Mouse (Mus musculus) ZHBTc4 (cell line): Measurements from ENCODE around the gene Eml3.
"Not testable (repeated sequence)": the region's sequence is repeated elsewhere in the genome, so short reads cannot be mapped to it uniquely, and the experiment has no call there.

Experiments used
- DNase-seq: peaks from one replicate; pipeline ENCODE4 v3.0.0-alpha.2; 2011; ENCODE audit warnings: low read depth, low spot score

Eml3 gene

GRCm38 (mm10) chr19:8952241-8952640 lies 22.9 kb downstream of the Eml3 start:
- no peak for DNase-seq

GRCm38 (mm10) chr19:8953135-8954039 lies 24.0 kb downstream of the Eml3 start, which contains the start of gene Tut1:
TSS of gene Tut1 (plus strand) at chr19:8953847.
- peak; percentile 98 for DNase-seq

DNA sequence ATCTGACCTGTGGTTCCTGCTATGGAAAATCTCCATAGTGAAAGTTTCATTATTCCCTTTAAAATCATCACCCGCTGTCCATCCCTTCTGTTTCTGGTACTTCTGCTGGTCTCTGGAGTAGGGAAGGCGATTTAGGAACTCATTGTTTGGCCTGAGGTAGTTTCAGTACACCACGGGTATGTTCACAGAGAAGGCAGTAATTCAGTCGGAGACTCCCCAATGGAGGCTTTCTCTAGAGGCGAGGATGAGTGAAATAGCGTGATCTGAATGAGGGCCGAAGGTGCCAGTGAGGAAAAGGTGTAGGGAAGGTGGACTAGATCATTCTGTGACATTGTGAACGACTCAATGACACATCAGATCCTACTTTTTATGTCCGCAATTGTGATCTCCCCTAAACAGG lies 24.8 kb downstream of the Eml3 start:
- DNase-seq: no peak

DNA sequence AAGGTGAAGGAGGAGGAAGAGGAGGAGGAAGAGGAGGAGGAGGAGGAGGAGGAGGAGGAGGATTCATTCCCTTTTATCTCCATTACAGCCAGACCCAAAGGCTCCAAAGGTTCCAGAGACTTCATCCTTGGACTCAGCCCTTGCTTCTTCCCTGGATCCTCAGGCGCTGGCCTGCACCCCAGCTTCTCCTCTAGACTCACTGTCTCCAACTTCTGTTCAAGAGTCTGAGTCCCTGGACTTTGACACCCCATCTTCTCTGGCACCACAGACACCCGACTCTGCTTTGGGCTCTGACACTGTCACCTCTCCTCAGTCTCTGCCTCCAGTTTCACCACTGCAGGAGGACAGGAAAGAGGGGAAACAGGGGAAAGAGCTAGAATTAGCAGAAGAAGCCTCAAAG lies 32.9 kb downstream of the Eml3 start:
- no peak for DNase-seq

GRCm38 (mm10) chr19:8965075-8965474 lies 35.7 kb downstream of the Eml3 start:
- no peak for DNase-seq

- no peak for DNase-seq
Measured at GRCm38 (mm10) chr19:8965771-8966170, 36.4 kb downstream of the Eml3 start.

GRCm38 (mm10) chr19:8966198-8966589 lies 36.8 kb downstream of the Eml3 start:
- no peak for DNase-seq

- peak; percentile 100 for DNase-seq
Measured at GRCm38 (mm10) chr19:8966590-8967372, 37.4 kb downstream of the Eml3 start, which contains the start of gene Eef1g. TSS of gene Eef1g (plus strand) at chr19:8967041.

GRCm38 (mm10) chr19:8967373-8967743 lies 38.0 kb downstream of the Eml3 start:
- no peak for DNase-seq

DNA sequence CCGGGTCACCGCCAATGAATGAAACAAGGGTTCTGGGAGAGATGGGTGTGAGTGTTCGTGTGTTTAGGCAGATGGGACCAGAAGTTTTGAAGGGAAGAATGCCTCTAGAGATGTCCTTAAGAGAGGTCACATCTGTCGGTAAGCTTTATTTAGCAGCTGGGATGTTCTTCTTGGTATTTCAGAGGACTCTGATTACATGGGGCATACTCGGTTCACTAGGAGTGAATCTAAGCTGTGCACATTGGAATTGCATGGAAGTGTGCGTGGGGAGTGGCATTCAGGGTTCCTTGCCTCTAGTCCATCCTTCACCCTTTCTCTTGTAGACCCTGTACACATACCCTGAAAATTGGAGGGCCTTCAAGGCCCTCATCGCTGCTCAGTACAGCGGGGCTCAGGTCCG lies 38.5 kb downstream of the Eml3 start:
- no peak for DNase-seq

DNA sequence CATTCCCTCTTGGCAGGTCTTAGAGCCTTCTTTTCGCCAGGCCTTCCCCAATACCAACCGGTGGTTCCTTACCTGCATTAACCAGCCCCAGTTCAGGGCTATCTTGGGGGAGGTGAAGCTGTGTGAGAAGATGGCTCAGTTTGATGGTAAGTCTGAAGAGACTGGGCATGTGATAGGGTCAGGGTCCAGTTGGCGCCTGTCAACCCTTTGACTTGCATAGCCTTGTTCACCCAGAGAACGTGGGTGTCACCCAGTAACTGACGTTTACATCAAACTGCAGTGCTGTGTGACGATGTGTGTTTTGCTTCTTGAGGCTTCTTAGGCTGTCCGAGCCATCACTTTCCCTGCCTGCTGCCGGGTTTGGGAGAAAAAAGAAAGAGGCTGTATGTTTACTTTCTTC lies 43.1 kb downstream of the Eml3 start:
- DNase-seq: not testable (repeated sequence)

- no peak for DNase-seq
Measured at GRCm38 (mm10) chr19:8974638-8975037, 45.3 kb downstream of the Eml3 start.

DNA sequence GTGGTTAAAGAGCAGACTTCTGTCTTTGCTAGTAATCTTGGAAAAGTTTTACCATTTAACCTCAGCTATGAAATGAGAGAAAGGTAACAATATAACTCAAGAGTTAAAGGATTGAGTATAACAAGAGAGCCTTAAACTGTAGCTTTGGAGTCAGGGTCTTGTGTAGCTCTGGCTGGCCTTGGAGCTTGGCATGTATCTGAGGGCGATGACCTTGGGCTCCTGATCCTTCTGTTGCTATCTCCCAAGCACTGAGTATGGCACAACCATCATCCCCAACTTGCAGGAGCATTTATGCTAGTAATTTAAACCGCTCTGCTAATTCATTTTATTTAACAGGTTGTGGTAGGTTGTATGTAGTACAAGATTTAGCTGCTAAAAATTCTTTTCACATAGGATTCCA lies 46.1 kb downstream of the Eml3 start:
- DNase-seq: no peak

DNA sequence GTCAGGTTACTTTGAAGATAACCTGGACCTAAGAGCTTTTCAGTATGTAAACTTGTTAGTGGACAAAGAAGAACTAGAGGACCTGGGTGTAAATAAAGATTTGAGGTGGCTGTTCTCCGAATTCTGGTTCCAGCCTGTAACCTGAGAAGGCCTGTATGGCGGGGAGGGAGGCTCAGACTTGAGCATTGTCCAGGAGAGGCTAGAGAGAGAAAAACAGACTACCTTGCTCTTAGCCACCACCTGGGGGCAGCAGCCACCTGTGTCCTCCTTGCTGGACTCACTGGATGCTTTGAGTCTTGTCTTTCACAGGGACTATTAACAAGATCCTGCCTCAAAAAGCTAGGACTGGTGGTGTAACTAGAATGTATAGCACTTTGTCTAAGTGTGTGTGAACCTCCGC lies 47.2 kb downstream of the Eml3 start:
- peak; percentile 85 for DNase-seq

DNA sequence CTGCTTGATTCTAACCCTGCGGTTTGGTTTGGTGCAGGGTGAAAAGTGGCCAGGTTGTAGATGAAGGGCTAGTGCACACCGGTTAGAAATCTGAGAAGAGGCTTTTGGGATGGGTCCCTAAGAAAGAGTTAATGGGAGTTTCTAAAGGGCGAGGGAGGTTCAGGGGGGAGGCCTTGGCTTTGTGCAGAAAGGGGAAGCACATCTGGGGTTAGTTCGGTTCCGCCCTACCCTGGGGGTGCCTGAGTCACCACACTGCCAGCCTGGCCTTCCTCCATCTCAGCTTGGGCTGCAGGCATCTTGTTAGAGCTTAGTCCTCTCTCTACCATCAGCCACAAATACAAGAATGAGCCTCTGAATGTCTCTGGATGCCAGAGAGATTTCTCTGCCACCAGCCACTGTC lies 51.4 kb downstream of the Eml3 start:
- peak; percentile 60 for DNase-seq

GRCm38 (mm10) chr19:8981450-8982168 lies 52.3 kb downstream of the Eml3 start:
- no peak for DNase-seq

DNA sequence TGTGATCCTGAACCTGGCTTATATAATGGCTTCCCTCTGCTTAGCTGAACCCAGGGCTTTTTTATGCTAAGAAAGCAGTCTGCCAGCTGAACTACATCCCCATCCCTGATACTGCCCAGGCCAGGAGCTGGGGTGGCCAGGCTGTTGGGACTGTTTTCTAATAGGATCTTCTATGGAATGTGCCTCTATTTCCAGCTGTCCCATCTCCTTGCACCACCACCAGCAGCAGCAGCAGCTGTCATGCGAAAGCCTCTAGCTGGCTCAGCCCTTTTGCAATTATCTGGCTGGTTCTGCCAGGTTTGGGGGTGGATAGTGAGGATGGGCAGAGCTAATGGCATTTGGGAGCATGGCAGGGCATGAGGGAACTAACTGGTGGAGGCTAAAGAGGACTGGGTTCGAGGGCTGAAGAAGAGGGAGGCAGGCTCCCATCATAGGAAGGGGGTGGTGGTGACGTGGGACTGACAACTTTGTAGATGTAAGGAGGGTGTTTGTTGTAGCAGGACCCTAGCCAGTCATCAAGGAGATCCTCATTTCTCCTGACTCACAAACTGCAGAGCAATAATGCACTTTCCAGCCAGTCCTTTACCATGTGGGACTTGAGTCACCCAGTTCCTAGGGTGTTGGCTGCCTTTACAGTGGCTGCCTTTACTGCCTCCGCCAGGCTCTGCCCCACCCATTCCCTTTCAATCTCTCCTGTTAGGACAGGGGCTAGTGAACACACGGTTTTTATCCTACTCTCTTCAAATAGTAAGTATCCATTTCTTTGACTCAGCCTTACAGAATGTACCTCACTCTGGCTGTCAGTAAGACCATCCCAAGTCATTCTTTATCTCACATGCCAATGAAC lies 53.2 kb downstream of the Eml3 start:
- DNase-seq: peak; percentile 64

DNA sequence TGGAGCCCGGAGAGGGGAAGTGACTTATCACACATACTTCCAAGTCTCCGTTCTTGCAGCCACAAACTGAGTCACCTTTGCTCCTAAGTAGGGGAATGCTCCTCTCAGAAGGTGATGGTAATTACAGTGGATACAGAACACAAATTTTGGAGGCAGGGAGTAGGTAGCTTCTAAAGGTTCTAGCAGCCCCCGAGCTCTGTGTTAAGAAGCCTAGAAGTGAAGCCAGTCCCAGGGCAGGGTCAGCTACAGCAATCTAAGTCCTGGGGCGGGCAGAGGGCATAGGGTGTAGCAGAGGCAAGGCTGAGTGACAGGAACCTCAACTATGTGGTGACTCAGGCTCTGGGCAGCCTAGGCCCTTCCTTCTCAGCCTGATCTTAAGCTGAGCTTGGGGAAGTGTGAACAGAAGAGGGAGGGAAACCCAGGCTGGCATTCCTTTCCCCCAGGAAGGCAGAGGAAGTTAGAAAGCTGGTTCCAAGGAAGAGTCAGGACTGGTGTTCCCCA lies 53.8 kb downstream of the Eml3 start:
- no peak for DNase-seq

GRCm38 (mm10) chr19:8984255-8984868 lies 55.0 kb downstream of the Eml3 start:
- DNase-seq: peak; percentile 56

- peak; percentile 2 for DNase-seq
Measured at GRCm38 (mm10) chr19:8985891-8986290, 56.5 kb downstream of the Eml3 start.
